Mouse (Mus musculus) MEL (cell line): ENCODE measurements around the gene Lrrc47. TPM values are rescaled to one million over a fixed set of nuclear protein-coding genes. Genes with fewer than 3 reads are reported as not detected.
A peak's percentile ranks its signal among the peaks of the same experiment; 100 is the strongest.

Experiments used
- DNase-seq: peaks from one replicate; pipeline ENCODE4 v3.0.0; 2011; ENCODE audit warnings: low read depth, low spot score
- H3K27ac ChIP-seq: 2 replicates; pipeline ENCODE4 v1.5.1; 2012; ENCODE audit warnings: low read depth, mild to moderate bottlenecking, control low read depth, low read length, moderate library complexity; ENCODE audit not compliant: control insufficient read depth
- H3K27me3 ChIP-seq, 2 experiments: fragments of 150-350 bp in 1 of 2; sonication (generic) in 1 of 2; 2 replicates each; pipeline ENCODE4 v1.6.1; 2012; ENCODE audit warnings: low read length in 2 of 2, mild to moderate bottlenecking in 2 of 2, improper control_type of control experiment in 1 of 2, moderate library complexity in 1 of 2; ENCODE audit not compliant: insufficient read depth in 2 of 2, control insufficient read depth in 1 of 2
- H3K36me3 ChIP-seq, 2 experiments: 2 replicates each; pipeline ENCODE4 v1.6.1; 2012 to 2014; ENCODE audit warnings: low read length in 2 of 2, improper control_type of control experiment in 1 of 2, inconsistent platforms in 1 of 2, mild to moderate bottlenecking in 1 of 2; ENCODE audit not compliant: insufficient read depth in 2 of 2, control insufficient read depth in 1 of 2
- H3K4me1 ChIP-seq, 2 experiments: fragments of 150-350 bp in 1 of 2; sonication (generic) in 1 of 2; 2 replicates each; pipeline ENCODE4 v1.6.1; 2012; ENCODE audit warnings: low read length in 2 of 2, improper control_type of control experiment in 1 of 2, mild to moderate bottlenecking in 1 of 2; ENCODE audit not compliant: insufficient read depth in 2 of 2, control insufficient read depth in 1 of 2
- H3K4me3 ChIP-seq, 2 experiments: fragments of 150-350 bp in 1 of 2; sonication (generic) in 1 of 2; 2 replicates each; pipeline ENCODE4 v1.5.1; 2012; ENCODE audit warnings: low read depth in 2 of 2, low read length in 2 of 2, mild to moderate bottlenecking in 2 of 2, moderate library complexity in 2 of 2, control low read depth in 1 of 2, improper control_type of control experiment in 1 of 2; ENCODE audit not compliant: control insufficient read depth in 1 of 2, insufficient read depth in 1 of 2
- H3K79me2 ChIP-seq: 2 replicates; pipeline ENCODE4 v1.6.1; 2012; ENCODE audit warnings: mild to moderate bottlenecking, low read length, moderate library complexity; ENCODE audit not compliant: control insufficient read depth, poor library complexity, insufficient read depth
- H3K9ac ChIP-seq: 2 replicates; pipeline ENCODE4 v1.6.1; 2012; ENCODE audit warnings: low read depth, mild to moderate bottlenecking, control low read depth, low read length, moderate library complexity; ENCODE audit not compliant: control insufficient read depth, poor library complexity, severe bottlenecking
- H3K9me3 ChIP-seq: fragments of 150-350 bp; sonication (generic); replicated peaks from 2 replicates; pipeline ENCODE4 v1.6.1; 2012; ENCODE audit warnings: mild to moderate bottlenecking, low read length, improper control_type of control experiment, moderate library complexity; ENCODE audit not compliant: insufficient read depth
- CHD1 ChIP-seq: IDR thresholded peaks from 2 replicates; pipeline ENCODE4 v1.6.1; 2012; ENCODE audit warnings: low read depth, mild to moderate bottlenecking, inconsistent platforms, low read length, improper control_type of control experiment
- CHD2 ChIP-seq: IDR thresholded peaks from 2 replicates; pipeline ENCODE4 v1.6.1; 2011; ENCODE audit warnings: low read length, improper control_type of control experiment
- CTCF ChIP-seq, 3 experiments: IDR thresholded peaks in 2 of 3; conservative IDR thresholded peaks in 1 of 3; 2 replicates each; pipeline ENCODE4 v1.5.1; 2011 to 2012; ENCODE audit warnings: low read length in 3 of 3, low read depth in 2 of 3, mild to moderate bottlenecking in 2 of 3, improper control_type of control experiment in 1 of 3, inconsistent platforms in 1 of 3, mixed read lengths in 1 of 3, moderate library complexity in 1 of 3; ENCODE audit not compliant: control insufficient read depth in 1 of 3, insufficient read depth in 1 of 3, poor library complexity in 1 of 3, severe bottlenecking in 1 of 3
- ELF1 ChIP-seq: IDR thresholded peaks from 2 replicates; pipeline ENCODE4 v1.6.1; 2014; ENCODE audit warnings: low read depth, mild to moderate bottlenecking, inconsistent platforms, low read length, improper control_type of control experiment, moderate library complexity
- HCFC1 ChIP-seq: IDR thresholded peaks from 2 replicates; pipeline ENCODE4 v1.6.1; 2012; ENCODE audit warnings: low read depth, mild to moderate bottlenecking, inconsistent platforms, low read length, improper control_type of control experiment, moderate library complexity
- MAX ChIP-seq: IDR thresholded peaks from 2 replicates; pipeline ENCODE4 v1.6.1; 2011; ENCODE audit warnings: low read length, improper control_type of control experiment
- MYC ChIP-seq: IDR thresholded peaks from 2 replicates; pipeline ENCODE4 v1.6.1; 2011; ENCODE audit warnings: low read depth, mild to moderate bottlenecking, low read length, improper control_type of control experiment, moderate library complexity
- NELFE ChIP-seq: IDR thresholded peaks from 2 replicates; pipeline ENCODE4 v1.6.1; 2011; ENCODE audit warnings: low read depth, low read length, improper control_type of control experiment
- POLR2AphosphoS2 ChIP-seq: IDR thresholded peaks from 2 replicates; pipeline ENCODE4 v1.6.1; 2011; ENCODE audit warnings: low read length, improper control_type of control experiment
- SIN3A ChIP-seq: IDR thresholded peaks from 2 replicates; pipeline ENCODE4 v1.6.1; 2012; ENCODE audit warnings: low read length, improper control_type of control experiment, inconsistent platforms
- TCF12 ChIP-seq: IDR thresholded peaks from 2 replicates; pipeline ENCODE4 v1.6.1; 2014; ENCODE audit warnings: low read depth, mild to moderate bottlenecking, inconsistent platforms, low read length, improper control_type of control experiment, moderate library complexity
- polyA plus RNA-seq, 2 experiments: library from polyadenylated mRNA; stranded (reverse) in 1 of 2; unstranded in 1 of 2; fragments of >175 nt in 1 of 2; fragments of >200 nt in 1 of 2; gene quantifications; 2 replicates each; pipeline versions ENCODE4 v1.2.1 to v1.2.4; 2012; ENCODE audit warnings: low replicate concordance in 2 of 2, low read depth in 1 of 2; ENCODE audit not compliant: insufficient read length in 2 of 2, insufficient read depth in 1 of 2, missing spikeins in 1 of 2
- total RNA-seq: library from RNA; depleted of rRNA; stranded (reverse); fragments of 300-350 nt; gene quantifications from 2 replicates; pipeline ENCODE4 v1.2.3, GENCODE M21; 2012

Gene Lrrc47
- total and polyA plus RNA-seq, 3 experiments, result 54.3 to 117 TPM; not detected in 1

DNA sequence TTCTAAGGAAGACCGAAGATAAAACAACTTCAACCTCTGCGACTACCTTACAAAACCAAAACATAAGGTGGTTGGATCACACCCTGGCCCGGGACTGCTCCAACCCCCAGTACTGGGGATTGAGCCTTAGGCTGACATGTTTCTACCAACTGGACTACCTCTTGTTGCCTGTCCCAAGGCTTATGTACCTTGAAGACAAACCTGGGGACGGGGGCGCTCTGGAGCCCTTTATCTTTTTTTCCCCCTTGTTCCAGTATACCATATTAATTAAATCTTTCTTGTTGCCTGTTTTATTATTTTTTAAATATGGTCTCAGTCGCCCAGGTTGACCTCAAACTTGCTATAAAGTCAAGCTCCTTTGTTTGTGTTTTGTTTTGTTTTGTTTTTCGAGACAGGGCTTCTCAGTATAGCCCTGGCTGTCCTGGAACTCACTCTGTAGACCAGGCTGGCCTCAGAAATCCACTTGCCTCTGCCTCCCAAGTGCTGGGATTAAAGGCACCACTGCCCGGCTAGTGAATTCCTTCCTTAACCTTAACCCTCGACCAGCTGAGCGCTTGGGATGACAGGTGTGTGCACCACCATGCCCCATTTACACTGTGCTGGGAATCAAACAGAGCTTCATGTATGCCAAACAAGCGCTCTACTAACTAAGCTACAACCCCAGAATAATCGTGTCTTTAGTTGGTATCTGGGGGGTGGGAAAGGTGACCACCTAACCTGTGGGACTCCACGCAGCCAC, 455 bp upstream of the Lrrc47 start:
- H3K79me2 ChIP-seq, result peaks cover 35% of the 10 kb centered on the region
- peak overlapping the region; percentile 86 for H3K9ac ChIP-seq
- no peaks in the 10 kb centered on the region for H3K27me3 ChIP-seq
- H3K4me1 ChIP-seq, result peaks cover 0 to 13% of the 10 kb centered on the region in 2 experiments; a peak in 2 of 4 replicates
- H3K27ac ChIP-seq, result peak overlapping the region; percentile 32
- DNase-seq, result peak; percentile 34
- H3K9me3 ChIP-seq, result no peaks in the 10 kb centered on the region
- peak overlapping the region; percentile 86 to 96 for H3K4me3 ChIP-seq
- peaks cover 0 to 4% of the 10 kb centered on the region in 2 experiments; a peak in 3 of 4 replicates for H3K36me3 ChIP-seq
- TF ChIP-seq MYC (no peak), CTCF (IDR thresholded peaks at IDR 0.05 in 2 of 3, conservative IDR thresholded peaks at IDR 0.05 in 1 of 3; ENCODE audit: control insufficient read depth in 1 of 3, insufficient read depth in 1 of 3, low read depth in 2 of 3, low read length in 3 of 3, poor library complexity in 1 of 3, severe bottlenecking in 1 of 3) (peak in 1 of 3 experiments; percentile 22; a peak in 2 of 6 replicates), POLR2AphosphoS2 (0 out of 2 replicates have a peak, but pooled peaks have one; percentile 77), ELF1 (no peak), CHD2 (no peak)
- TF ChIP-seq, all 39 proteins: peak for 2

DNA sequence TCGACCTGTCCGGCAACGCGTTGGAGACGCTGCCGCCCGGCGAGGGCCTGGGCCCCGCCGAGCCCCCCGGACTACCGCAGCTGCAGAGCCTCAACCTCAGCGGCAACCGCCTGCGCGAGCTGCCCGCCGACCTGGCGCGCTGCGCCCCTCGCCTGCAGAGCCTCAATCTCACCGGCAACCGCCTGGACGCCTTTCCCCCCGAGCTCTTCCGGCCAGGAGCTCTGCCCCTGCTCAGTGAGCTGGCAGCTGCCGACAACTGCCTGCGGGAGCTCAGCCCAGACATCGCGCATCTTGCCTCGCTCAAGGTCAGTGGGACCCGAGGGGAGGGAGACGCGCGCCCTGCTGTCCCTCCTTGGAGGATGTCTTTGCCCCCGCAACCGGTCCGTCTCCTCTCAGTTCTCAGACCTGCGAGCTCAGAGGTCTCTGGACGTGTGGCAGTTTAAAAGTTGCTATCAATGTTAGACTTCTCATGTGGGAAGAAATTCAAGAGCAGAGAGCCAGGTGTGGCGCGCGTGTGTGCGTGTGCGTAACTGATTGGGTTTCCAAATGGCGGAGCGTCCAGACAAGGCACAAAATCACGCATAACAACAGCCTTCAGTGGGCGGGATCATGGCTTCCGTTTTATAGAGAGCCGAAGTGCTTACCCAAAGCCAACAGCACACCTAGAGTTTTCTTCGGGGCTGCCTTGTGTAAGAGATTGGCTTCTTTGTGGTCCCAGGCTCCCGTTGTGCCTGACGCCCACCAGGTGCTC, 776 bp downstream of the Lrrc47 start:
- H3K9ac ChIP-seq, result peak overlapping the region; percentile 86
- peaks cover 1 to 4% of the 10 kb centered on the region in 2 experiments; a peak in 3 of 4 replicates for H3K36me3 ChIP-seq
- peaks cover 0 to 13% of the 10 kb centered on the region in 2 experiments; a peak in 2 of 4 replicates for H3K4me1 ChIP-seq
- peaks cover 35% of the 10 kb centered on the region for H3K79me2 ChIP-seq
- H3K9me3 ChIP-seq, result no peaks in the 10 kb centered on the region
- H3K4me3 ChIP-seq, result peak overlapping the region; percentile 96
- DNase-seq, result peak; percentile 58
- no peaks in the 10 kb centered on the region for H3K27me3 ChIP-seq
- 0 out of 2 replicates have a peak, but pooled peaks have one; percentile 17 for TF ChIP-seq MYC
- 0 out of 2 replicates have a peak, but pooled peaks have one; percentile 47 for TF ChIP-seq CHD1
- 0 out of 2 replicates have a peak, but pooled peaks have one; percentile 7 for TF ChIP-seq HCFC1
- no peak for TF ChIP-seq CTCF (IDR thresholded peaks at IDR 0.05 in 2 of 3, conservative IDR thresholded peaks at IDR 0.05 in 1 of 3; ENCODE audit: control insufficient read depth in 1 of 3, insufficient read depth in 1 of 3, low read depth in 2 of 3, low read length in 3 of 3, poor library complexity in 1 of 3, severe bottlenecking in 1 of 3)
- peak; percentile 64 for TF ChIP-seq SIN3A
- TF ChIP-seq NELFE, result no peak
- TF ChIP-seq TCF12, result no peak
- TF ChIP-seq ELF1, result no peak
- 0 out of 2 replicates have a peak, but pooled peaks have one; percentile 19 for TF ChIP-seq MAX
- peak overlapping the region; percentile 27 for H3K27ac ChIP-seq
